Mouse (Mus musculus): ENCODE measurements around the gene Anxa9. TPM values are rescaled to one million over a fixed set of nuclear protein-coding genes. Genes with fewer than 3 reads are reported as not detected.

Anxa9 gene
- polyA plus RNA-seq, 1 experiment from 2014 or later = 1.9 TPM

GRCm38 (mm10) chr3:95250361-95250760 is 56.6 kb downstream of the Anxa9 start:
- Histone ChIP-seq H3K27ac (no peak overlapping the region), H3K27me3 (ENCODE audit: poor library complexity, severe bottlenecking) (no peaks in the 10 kb centered on the region), H3K4me1 (no peaks in the 10 kb centered on the region), H3K4me3 (no peak overlapping the region), H3K9me3 (no peaks in the 10 kb centered on the region), H3K36me3 (replicated peaks) (peaks cover 33% of the 10 kb centered on the region)
- no peak for DNase-seq (ENCODE audit: extremely low spot score, low spot score)
- 84% methylated on average over 5 of the region's 5 CpGs for WGBS

- 86% methylated on average over 1 of the region's 1 CpGs for WGBS
- no peaks in the 10 kb centered on the region for H3K27me3 ChIP-seq (ENCODE audit: poor library complexity, severe bottlenecking)
- no peaks in the 10 kb centered on the region for H3K9me3 ChIP-seq
Observed at GRCm38 (mm10) chr3:95247660-95248336, 59.2 kb downstream of the Anxa9 start.

GRCm38 (mm10) chr3:95246465-95247231 is 60.3 kb downstream of the Anxa9 start:
- H3K27me3 ChIP-seq (ENCODE audit: poor library complexity, severe bottlenecking) = no peaks in the 10 kb centered on the region; the same call in 1 of the 2 replicates
- no peak overlapping the region for H3K4me3 ChIP-seq
- no peak for DNase-seq (ENCODE audit: extremely low spot score, low spot score)
- 88% methylated on average over 5 of the region's 5 CpGs for WGBS
- H3K9me3 ChIP-seq = no peaks in the 10 kb centered on the region
- H3K36me3 ChIP-seq (replicated peaks) = peaks cover 10% of the 10 kb centered on the region
- no peak overlapping the region for H3K27ac ChIP-seq
- H3K4me1 ChIP-seq = no peaks in the 10 kb centered on the region

More at GRCm38 (mm10) chr3:95247660-95248336, 59.2 kb downstream of the Anxa9 start:
- no peak for DNase-seq (ENCODE audit: extremely low spot score, low spot score)
- Histone ChIP-seq H3K36me3 (replicated peaks) (peaks cover 14% of the 10 kb centered on the region), H3K4me1 (no peaks in the 10 kb centered on the region), H3K27ac (no peak overlapping the region), H3K4me3 (no peak overlapping the region)

Other genes starting within 250 kb of the Anxa9 start
- 19.0 and 19.5 TPM in 2 replicates for gene Pip5k1a, start 200.2 kb downstream of the Anxa9 start, polyA plus RNA-seq (2016; fragmentation: Nextera tagmentation; extraction: Ambion mirVana)
- gene Vps72, start 196.2 kb downstream of the Anxa9 start, polyA plus RNA-seq (2016; fragmentation: Nextera tagmentation; extraction: Ambion mirVana) = 275 and 276 TPM in 2 replicates
- 0.77 and 1.00 TPM in 2 replicates for gene Tmod4, start 182.7 kb downstream of the Anxa9 start, polyA plus RNA-seq (2016; fragmentation: Nextera tagmentation; extraction: Ambion mirVana)
- 75.8 and 80.7 TPM in 2 replicates for gene Scnm1, start 173.2 kb downstream of the Anxa9 start, polyA plus RNA-seq (2016; fragmentation: Nextera tagmentation; extraction: Ambion mirVana)
- gene Lysmd1, start 173.1 kb downstream of the Anxa9 start, polyA plus RNA-seq (2016; fragmentation: Nextera tagmentation; extraction: Ambion mirVana) = 12.6 and 13.3 TPM in 2 replicates
- gene Tnfaip8l2, start 164.8 kb downstream of the Anxa9 start, polyA plus RNA-seq (2016; fragmentation: Nextera tagmentation; extraction: Ambion mirVana) = 1.4 and 1.5 TPM in 2 replicates
- gene Sema6c, start 146.7 kb downstream of the Anxa9 start, polyA plus RNA-seq (2016; fragmentation: Nextera tagmentation; extraction: Ambion mirVana) = 3.9 and 4.2 TPM in 2 replicates
- 13.5 and 13.7 TPM in 2 replicates for gene Gabpb2, start 89.3 kb downstream of the Anxa9 start, polyA plus RNA-seq (2016; fragmentation: Nextera tagmentation; extraction: Ambion mirVana)
- gene Cdc42se1, start 78.4 kb downstream of the Anxa9 start, polyA plus RNA-seq (2016; fragmentation: Nextera tagmentation; extraction: Ambion mirVana) = 95.5 and 104 TPM in 2 replicates
- gene Mllt11, start 75.0 kb downstream of the Anxa9 start, polyA plus RNA-seq (2016; fragmentation: Nextera tagmentation; extraction: Ambion mirVana) = 19.6 and 22.4 TPM in 2 replicates
- 0.23 and 0.30 TPM in 2 replicates for gene Gm128, start 65.6 kb downstream of the Anxa9 start, polyA plus RNA-seq (2016; fragmentation: Nextera tagmentation; extraction: Ambion mirVana)
- 0.38 and 0.42 TPM in 2 replicates for gene Bnipl, start 56.0 kb downstream of the Anxa9 start, polyA plus RNA-seq (2016; fragmentation: Nextera tagmentation; extraction: Ambion mirVana)
- gene Mindy1, start 25.8 kb downstream of the Anxa9 start, polyA plus RNA-seq (2016; fragmentation: Nextera tagmentation; extraction: Ambion mirVana) = 27.2 and 27.9 TPM in 2 replicates
- gene Prune1, start 25.1 kb downstream of the Anxa9 start, polyA plus RNA-seq (2016; fragmentation: Nextera tagmentation; extraction: Ambion mirVana) = 26.2 and 26.9 TPM in 2 replicates
- 119 and 130 TPM in 2 replicates for gene Cers2, start 7.6 kb upstream of the Anxa9 start, polyA plus RNA-seq (2016; fragmentation: Nextera tagmentation; extraction: Ambion mirVana)
- 59.1 and 64.2 TPM in 2 replicates for gene Setdb1, start 50.0 kb upstream of the Anxa9 start, polyA plus RNA-seq (2016; fragmentation: Nextera tagmentation; extraction: Ambion mirVana)
- not detected in 2 replicates for gene 4930558C23Rik, start 95.7 kb upstream of the Anxa9 start, polyA plus RNA-seq (2016; fragmentation: Nextera tagmentation; extraction: Ambion mirVana)
- 29.7 and 33.3 TPM in 2 replicates for gene Arnt, start 127.2 kb upstream of the Anxa9 start, polyA plus RNA-seq (2016; fragmentation: Nextera tagmentation; extraction: Ambion mirVana)
- gene Ctsk, start 192.1 kb upstream of the Anxa9 start, polyA plus RNA-seq (2016; fragmentation: Nextera tagmentation; extraction: Ambion mirVana) = 1.4 and 1.5 TPM in 2 replicates
- gene Ctss, start 219.6 kb upstream of the Anxa9 start, polyA plus RNA-seq (2016; fragmentation: Nextera tagmentation; extraction: Ambion mirVana) = 2.5 and 3.9 TPM in 2 replicates